Mouse (Mus musculus) bone marrow, adult 2 months (tissue): Measurements from ENCODE around the gene Zbtb16.

Source experiments
- CTCF ChIP-seq: fragments of 200-500 bp; IDR thresholded peaks from 2 replicates; pipeline ENCODE4 v1.5.1; 2011; ENCODE audit warnings: low read length, control low read depth; ENCODE audit not compliant: control insufficient read depth, insufficient read depth
- POLR2A ChIP-seq: fragments of 200-500 bp; IDR thresholded peaks from 2 replicates; pipeline ENCODE4 v1.6.1; 2011; ENCODE audit warnings: low read depth, mild to moderate bottlenecking, control low read depth, low read length, borderline replicate concordance; ENCODE audit not compliant: control insufficient read depth

DNA sequence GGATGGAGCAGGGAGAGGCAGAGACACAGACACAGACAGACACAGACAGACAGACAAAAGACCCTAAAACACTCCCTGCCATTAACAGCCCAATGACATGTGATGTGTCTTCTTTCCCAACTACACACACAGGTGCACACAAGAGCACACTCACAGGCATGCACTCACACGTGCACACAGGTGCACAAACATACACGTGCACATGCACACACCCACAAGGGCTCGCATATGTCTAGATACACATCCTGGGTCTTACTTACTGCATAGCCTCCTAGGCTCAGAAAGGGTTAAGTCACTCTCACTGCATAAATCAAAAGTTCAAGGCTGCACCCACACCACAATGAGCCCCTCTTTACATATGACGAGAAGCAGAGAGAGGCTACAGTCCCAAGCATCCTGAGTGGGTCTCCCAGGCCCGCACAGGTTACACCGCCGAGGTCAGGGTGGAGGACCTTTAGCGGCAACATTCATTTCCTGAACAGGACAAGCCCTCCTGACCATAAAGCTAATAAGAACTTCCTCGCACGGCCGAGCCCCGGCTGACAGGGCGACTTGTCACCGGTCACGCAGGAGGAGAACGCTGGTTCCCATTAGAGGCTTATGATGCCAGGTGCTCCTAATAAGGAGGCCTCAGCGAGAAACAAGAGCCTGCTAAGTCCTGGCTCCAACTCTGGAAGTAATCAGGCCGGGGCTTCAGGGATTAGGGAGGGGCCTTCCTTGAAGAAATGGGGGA lies 13.3 kb downstream of the Zbtb16 start:
- no peak for TF ChIP-seq CTCF
- no peak for TF ChIP-seq POLR2A
